Mouse (Mus musculus) ES-CJ7 (cell line): ENCODE measurements at regions not wholly inside any gene's neighbourhood (a gene's known extent, or its start where the extent isn't known, plus 50 kb on each side); places are given as distances from the start of the nearest gene placed in this dataset.
"Not testable (repeated sequence)": the region's sequence is repeated elsewhere in the genome, so short reads cannot be mapped to it uniquely, and the experiment has no call there.

Source experiments
- DNase-seq: peaks from one replicate; pipeline ENCODE4 v3.0.0; 2011; ENCODE audit warnings: low read depth, low spot score

DNA sequence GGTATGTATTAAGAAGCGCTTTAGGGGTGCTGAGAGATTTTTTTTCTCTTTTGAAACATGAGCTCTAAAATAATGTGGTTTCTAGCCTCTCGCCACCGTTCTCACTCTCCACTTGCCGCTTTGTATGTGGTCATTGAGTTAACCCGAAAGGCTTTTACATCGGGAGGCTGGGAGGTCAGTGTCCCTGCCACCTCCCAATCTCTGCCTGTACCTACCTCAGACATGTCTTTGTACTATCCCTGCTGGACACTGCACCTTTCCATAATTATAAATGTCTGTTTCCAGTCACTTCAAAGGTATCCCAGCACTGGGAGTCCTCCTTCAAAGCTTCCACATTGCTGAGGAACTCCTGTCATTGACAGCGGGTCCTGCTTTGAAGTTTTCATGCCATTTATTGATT, 347.6 kb upstream of the Tbc1d2b start:
- DNase-seq = no peak

DNA sequence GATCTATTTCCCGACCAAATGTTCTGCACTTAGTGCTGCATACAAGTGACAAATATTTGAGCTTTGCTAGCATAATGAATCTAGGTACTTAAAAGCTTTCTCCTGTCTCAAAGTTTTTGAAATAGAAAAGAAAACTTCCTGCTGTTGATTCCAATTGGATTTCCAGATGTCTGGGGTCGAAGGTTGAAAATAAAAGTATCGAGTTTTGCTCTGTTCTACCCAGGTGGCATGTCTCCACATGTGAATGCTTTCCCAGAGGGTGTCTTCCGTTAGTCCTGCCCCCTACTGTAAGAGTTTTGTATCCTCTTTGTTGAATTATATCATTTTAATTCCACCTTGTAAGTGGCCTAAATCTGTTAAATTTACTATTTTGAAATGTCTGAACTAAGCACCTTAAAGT, 327.3 kb upstream of the Tbc1d2b start:
- no peak for DNase-seq

DNA sequence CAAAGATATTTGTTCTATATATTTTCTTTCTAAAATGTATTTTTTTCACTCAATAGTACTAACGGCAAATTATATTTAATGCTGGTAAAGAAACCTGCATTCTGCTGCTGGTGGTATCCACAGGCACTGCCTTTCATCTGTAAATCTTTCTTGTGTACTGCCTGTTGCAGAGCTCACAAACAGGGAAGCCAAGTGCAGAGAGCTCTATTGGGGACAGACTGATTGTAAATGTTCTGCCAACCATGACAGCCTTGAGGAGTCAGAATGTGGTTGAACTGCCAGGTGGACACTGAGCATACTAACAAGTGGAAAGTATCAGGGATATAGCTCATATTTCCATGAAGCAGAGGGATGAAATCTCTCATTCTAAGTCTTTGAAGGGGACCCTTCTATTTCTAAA, 286.1 kb upstream of the Tbc1d2b start:
- no peak for DNase-seq

DNA sequence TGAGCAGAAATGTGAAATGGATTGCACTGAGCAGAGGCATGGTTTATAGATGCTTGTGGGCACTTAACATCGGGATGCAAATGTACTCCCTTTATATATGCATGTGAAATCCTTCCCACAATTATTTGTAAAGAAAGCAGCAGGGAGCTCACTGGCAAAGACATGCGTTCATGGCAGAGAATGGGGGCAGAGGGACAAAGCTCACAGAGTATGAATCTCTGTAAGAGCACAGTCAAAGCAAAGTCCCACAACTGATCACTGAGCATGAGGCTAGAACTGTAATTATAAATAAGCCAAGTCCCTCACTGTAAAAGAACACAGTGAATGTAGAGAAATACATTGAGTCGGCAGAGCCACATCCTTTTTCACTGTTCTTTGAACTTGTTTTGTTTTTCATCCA, 285.6 kb upstream of the Tbc1d2b start:
- no peak for DNase-seq

DNA sequence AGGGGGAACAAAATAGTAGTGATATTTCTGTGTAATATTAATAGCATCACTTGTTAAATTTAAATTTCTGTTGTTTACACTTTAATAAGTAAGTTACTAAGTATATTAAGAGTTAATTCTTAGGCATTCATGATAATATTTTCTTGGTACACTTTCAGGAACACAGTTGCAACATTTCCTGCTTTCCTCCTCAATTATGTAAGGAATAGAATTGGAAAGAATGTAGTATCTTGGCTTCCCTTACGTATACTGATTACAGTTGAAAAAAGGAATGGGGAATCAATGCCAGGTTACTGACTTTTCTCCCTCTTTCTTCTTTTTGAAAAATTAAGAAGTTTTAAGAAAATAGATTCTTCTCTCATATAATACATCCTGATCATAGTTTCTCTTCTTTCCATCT, 277.3 kb upstream of the Tbc1d2b start:
- DNase-seq = no peak

DNA sequence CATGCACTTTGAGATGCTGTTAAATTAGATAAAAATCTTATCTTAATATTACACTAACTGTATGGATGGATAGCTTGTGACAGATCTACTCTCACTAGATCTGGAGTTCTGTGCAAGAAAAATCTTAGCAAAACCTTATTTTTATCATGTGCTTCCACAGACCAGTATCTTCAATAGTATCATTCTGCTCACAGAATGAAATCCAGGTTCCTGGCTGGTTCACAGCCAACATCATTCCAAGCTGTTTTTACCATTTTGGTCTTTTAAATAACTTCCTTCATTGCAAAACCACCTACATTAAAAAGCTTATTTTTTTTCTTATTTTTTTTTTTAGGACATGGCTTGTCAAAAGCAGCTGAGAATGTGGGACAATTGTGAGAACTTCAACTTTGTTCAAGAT, 276.1 kb upstream of the Tbc1d2b start:
- no peak for DNase-seq

DNA sequence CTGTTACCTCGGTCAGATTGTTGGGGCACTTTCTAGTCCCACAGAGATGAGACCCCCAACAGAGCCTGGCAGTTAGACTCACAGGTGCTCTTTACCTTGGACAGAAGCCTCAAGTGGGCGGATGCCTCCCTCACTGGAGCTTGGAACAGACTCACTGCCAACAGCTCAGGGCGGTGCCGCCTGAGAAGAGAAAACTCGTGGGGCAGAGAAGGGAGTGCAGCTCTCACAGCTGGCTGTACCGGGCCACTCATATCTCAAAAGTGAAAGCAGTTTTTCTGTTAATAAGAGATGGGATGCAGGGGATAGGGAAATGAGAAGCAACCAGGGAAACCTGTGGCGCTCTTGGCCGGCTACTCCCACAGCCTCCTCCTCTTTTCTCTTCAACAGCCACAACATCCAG, 267.1 kb upstream of the Tbc1d2b start:
- not testable (repeated sequence) for DNase-seq

DNA sequence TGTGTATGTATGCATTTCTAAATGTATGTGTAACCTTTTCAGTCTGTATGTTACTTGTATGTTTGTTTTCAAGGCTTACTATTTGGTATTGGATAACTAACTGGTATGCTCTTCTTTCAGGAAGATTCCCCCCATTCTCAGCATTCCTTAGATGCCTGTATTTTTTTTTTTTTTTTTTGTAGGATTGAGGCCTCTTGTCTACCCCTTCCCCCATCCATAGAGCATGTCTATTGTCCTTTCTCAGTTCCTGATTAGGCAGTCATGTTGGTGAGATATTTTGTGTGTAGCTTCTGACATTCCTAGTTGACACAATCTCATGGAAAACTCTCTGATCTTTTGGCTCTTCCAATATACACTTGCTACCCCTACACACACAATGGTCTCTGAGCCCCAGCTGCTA, 262.8 kb upstream of the Tbc1d2b start:
- DNase-seq = no peak

DNA sequence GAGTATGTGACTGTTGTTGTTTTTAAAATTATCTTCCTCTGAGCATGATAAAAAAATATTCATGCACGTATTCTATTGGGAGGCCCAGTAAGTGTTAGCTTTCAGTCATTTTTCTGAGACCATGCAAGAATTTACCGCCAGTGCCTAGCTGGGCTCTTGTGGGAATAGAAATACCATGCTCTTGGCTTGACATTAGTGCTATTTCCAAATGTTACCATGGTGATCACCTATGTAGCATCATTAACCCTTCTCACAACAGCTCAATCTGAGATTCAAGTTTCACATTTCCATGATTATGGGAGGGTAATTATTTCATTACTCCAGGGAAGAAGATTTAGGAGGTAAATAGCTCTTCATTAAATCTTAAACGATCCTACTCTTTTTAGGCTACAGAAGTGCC, 250.6 kb upstream of the Tbc1d2b start:
- DNase-seq = no peak

DNA sequence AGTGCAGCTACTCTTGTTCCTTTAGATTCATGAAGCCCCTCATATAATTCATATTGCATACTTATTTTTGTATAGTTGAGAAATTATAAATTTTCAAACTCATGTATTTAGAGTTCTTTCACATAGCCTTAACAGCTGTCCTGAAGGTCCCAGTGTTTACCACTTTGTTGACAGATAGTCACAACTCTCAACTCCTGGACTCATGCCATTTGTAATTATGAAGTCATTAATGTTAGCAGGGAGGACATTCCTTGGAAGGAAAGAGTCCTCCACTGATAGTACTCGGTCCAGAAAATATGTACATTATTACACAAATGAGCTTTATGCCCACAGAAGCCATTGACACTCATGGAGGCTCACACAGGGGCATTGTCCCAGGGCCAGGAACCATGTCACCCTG, 224.3 kb upstream of the Tbc1d2b start:
- no peak for DNase-seq

DNA sequence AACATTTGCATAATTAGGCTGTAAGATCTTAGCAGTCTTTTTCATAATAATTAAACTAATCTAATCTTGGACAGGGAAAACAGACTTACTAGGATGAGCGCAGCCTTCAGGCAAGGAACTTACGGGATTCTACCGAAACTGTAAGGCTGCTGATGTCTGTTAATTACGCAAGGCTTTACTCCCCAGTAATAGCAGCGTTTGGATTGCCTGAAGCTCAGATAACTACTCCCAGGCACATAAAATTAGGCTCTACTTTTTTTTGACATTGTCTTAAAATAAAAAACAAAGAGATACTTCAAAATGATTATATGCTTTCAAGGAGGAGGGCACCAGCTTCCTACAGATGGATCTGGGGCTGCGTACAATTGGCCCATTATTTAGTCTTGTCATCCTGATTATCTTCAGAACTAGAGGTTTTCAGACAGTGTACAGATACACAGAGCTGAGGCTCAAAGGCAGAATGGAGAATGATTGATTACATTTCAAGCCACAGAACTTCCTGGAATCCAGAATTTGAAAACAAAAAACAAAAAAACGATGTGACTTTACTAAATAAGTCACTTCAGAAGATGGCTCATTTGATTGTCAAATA, 220.1 kb upstream of the Tbc1d2b start:
- DNase-seq = no peak

DNA sequence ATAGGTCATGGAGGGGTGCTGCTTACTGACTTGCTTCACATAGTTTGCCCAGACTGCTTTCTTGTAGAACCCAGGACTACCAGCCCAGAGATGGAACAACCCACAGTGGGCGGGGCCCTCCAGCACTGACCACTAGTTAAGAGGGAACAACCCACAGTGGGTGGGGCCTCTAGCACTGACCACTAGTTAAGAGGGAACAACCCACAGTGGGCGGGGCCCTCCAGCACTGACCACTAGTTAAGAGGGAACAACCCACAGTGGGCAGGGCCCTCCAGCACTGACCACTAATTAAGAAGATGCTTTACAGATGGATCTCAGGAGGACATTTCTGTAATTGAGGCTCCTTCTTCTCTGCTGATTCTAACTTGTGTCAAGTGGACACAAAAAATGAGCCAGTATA, 180.0 kb upstream of the Tbc1d2b start:
- DNase-seq = peak; percentile 6

DNA sequence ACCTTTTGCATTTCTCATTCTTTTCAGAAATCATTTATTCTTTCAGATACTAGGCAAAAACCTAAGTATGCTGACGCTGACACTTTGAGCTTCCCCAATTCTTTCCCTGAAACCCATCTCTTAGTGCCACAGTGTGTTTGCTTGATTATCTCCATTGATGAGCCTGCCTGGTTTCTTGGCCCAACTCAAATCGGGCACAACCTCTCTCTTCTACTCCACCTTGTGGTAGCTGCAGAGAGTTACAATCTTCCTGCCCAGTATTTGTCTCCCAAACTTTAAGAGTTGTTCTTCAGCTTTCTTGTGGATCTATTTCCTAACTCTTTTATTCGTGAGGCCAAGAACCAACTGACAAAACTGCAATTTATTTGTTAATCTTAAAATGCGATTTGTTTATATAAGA, 176.4 kb upstream of the Tbc1d2b start:
- peak; percentile 53 for DNase-seq

DNA sequence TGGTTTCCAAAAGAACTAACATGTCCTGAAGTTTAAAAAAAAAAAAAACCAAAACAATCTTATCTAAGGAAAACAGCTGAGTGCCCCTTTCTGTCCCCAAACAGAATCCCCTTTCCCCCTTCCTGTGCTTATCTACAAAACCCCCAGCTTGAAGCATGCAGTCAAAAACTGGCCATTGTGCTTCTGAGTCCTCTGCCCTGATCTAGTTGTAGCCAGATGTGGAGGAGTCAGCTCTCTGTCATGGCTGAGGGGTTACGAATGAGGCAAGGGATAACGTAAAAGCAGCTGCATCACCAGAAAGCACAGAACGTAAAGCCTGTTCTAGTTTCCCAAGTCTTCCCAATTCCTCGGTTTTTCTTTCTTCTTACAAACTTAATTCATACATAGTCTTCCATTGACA, 164.3 kb upstream of the Tbc1d2b start:
- no peak for DNase-seq

DNA sequence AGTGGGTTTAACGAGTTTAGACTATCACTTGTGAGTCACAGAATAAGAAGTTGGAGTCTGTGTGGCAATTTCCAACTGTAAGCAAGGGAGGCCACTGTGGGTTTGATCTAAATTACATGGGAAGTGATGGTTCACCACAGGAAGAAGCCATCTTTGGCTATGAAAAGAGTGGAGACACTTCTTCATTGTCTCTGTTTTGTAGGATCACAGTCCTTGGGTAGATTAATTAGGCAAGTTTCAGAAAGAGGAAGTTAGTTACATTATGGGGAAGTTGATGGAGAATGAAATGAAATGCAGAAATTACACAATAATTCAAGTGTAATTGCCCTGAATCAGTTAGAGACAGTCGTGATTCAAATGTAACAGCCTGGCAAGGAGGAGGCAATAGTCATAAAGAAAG, 160.3 kb upstream of the Tbc1d2b start:
- DNase-seq = no peak

DNA sequence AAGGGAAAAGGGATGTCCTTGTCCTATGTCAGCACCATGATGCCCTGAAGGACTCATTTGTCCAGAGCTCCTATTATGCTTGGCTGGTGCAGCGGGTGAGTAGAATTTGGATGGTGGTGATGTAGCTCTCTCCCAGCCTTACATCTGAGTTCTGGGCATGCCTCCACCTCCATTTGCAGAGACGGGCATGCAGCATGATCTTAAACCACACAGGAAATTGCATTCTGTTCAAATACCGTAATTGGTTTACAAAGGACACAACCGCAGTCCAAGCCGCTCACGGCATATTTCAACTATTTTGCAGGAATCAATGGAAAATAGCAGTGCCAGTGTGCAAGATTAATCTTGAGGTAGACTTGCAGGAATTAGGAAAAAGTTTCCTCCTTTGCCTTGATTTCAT, 151.1 kb upstream of the Tbc1d2b start:
- DNase-seq = no peak

DNA sequence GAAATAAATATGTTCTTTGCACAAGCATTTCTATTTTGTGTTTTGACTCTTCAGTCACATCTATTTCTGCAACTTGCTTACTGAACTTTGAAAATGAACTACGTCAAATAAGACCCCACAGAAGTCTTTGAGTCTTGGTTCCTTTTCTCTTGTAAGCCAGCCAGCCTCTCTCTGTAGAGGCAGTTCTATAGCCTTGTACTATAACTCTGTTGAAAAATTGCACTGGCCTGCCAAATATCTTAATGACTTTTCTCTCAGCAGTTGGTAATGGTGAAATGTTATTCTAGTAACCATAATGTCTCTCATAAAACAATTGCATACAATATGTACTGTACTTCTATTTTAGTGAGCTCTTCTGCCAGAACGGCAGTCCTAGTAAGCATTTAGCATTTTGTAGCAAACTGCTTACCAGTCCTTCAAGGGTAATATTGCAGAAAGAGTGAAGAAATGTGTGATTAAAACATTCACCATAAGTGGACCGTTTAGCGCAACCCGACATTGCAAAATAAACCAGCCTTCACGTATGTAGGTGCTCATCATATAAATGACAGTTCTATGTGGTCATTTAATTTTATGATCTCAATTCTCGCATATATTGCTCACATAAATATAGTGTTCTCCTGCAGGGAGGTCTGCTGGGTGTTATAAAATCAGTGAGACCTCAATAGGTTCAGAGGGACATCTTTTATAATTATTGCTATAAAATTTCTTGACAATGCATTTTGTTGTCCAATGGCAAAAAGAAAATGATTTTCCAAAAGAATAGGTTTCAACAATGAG, 149.3 kb upstream of the Tbc1d2b start:
- no peak for DNase-seq

DNA sequence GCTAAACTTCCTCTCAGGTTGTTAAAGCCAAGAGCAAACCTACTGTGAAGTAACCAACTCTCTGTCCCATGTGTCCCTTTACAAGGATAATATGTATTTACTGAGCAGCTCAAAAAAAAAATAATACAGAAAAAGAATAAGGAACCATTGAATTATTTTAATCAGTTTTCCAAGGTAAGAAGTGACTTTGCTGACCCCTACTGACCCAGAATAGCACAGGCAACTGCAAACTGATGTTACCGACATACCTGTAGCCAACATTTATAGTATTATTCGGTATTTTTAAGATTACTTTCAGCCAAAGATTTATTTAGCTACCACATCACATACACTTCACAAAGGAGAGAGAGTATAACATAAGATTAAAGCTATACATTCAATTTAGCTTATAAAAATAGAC, 138.2 kb upstream of the Tbc1d2b start:
- no peak for DNase-seq

DNA sequence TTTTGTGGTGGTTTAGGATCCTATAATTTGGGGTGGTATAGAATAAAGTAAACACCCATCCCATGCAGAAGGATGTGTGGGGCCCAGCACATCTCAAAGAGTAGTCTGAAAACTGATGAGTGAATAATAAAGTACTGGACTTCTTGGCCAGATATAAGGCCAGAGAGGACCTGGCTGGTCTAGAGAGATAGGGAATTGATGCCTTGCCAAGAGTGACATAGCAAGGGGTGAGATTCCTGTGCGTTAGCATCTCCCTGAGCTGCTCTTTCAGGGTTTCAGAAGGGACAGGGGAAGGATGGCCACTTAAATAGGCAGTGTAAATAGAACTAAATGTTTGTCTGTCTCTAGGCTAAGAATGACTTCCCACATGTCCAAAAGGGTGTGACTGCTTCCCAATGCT, 137.0 kb upstream of the Tbc1d2b start:
- no peak for DNase-seq

DNA sequence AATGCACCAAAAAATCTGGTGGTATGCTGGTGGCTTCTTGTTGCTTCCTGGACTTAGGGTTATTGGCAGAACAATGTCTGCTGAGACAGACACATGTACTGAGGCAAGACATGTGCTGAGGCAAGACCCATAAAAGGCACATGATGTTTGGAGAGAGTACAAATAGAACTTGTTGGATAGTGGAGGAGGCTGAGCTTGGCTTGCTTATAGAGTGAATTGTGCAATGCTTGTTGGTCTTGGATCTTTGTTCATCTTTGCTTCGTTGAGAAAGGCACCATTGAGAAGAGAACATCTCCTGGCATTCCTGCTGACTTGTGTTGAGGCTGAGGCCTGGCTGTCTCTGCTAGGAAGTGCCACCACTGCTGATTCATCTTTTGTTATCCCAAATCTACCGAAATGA, 117.8 kb upstream of the Tbc1d2b start:
- DNase-seq = no peak

DNA sequence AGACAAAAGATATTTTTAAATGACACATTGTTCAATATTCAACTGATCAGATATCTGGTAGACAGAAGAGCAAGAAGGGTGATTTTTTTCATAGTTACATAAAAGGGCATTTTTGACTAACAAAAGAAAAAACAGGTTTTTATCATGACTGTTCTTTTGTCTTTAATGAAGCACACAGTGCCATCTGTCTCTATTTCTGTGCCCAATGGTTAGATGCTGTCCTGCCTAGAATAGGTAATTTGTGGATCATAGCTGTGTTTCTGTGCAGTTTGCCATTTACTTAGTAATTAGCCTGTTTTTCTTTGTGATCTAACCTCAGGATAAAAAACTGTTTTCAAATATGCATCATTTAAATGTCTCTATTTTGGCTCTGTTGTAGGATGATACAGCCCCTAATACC, 114.4 kb upstream of the Tbc1d2b start:
- no peak for DNase-seq

DNA sequence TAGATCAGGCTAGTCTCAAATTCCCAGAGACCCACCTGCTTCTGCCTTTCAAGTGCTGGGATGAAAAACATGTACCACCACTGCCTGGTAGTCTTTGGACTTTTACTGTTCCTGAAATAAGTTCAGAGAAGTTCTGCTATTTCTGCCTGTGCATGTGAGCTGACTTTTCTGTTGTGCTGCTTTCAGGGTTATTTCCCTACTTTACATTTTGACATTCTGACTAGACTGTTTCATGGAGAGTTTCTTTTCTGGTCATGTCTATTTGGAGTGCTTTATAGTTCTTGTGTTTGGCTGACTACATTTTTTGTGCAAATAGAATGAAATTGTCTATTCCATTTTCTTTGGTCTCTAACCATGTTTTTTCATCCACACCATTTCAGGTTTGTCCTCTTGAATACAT, 109.5 kb upstream of the Tbc1d2b start:
- no peak for DNase-seq

DNA sequence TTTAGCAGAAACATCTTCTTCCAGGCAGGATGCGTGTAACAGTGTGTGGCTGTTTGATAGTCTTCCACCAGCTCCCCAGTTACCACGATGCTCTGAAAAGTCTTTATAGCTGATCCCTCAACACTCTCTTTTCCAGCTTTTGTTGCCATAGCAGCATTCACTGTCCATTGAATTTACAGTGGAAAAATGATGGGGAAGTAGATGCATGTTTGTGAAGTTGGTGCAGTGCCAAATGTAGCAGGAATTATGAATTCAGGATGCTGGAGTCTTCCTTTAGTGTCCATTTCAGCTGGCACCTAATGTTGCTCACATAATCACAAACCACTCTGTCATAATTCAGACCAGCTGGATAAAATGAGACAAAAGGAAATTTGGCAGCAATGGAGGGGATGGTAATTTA, 99.0 kb upstream of the Tbc1d2b start:
- no peak for DNase-seq

DNA sequence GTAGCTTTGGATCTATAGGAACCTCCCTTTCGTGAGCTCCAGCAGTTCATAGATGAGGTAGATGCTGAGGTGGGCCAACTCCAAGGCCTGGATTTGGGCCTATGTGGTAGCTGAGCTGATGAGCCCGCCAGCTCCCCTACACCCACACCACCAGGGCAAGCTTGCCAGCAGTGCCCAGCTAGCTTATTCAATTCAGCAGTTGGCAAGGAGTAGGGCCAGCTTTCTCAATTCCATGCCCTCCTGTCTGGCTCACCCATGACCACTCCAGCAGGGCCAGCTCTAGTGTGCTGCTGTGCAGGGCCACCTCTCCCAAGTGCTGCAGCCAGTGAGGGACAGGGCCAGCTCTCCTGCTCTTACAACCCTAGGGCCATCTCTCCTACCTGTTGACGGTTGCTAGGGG, 97.1 kb upstream of the Tbc1d2b start:
- DNase-seq = no peak
